Mouse (Mus musculus) adrenal gland, adult 18-20 months (tissue): ENCODE results near the gene Pmm1. TPM values are rescaled to one million over a fixed set of nuclear protein-coding genes. Genes with fewer than 3 reads are reported as not detected.

Experiments used
- DNase-seq, 2 experiments: peaks; one replicate each; pipeline ENCODE4 v3.0.0; 2021 to 2022; ENCODE audit warnings: low spot score in 2 of 2
- total RNA-seq, 2 experiments: library from RNA; stranded (reverse); gene quantifications; 1 replicate in 1 of 2; 2 replicates in 1 of 2; pipeline ENCODE4 v1.2.3; 2021

Pmm1 gene
- total RNA-seq, 2 experiments from 2014 or later: 58.0 to 85.4 TPM

DNA sequence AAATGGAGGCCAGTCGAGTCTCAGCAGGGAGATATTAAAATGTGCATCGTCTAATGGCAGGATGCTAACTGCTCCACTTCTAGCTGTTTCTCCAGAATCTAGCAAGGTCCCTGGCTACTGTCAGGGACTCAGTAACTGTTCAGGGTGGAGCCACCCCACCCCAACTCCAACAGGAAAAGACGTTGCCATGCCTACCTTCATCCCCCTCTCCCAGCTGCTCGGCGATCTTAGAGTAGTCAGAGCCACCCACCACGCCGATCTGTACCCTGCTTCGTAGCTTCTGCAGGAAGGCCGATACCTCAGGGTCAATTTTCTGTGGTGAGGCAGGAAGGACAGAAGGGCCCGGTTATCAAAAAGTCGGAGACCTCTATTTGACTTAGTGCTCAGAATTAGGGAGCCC, 3.1 kb downstream of the Pmm1 start:
- DNase-seq: no peak

GRCm38 (mm10) chr15:81956457-81956856, 4.3 kb downstream of the Pmm1 start:
- peak; percentile 48 to 49 for DNase-seq

- DNase-seq: no peak
Observed at GRCm38 (mm10) chr15:81955414-81955813, 5.3 kb downstream of the Pmm1 start.

DNA sequence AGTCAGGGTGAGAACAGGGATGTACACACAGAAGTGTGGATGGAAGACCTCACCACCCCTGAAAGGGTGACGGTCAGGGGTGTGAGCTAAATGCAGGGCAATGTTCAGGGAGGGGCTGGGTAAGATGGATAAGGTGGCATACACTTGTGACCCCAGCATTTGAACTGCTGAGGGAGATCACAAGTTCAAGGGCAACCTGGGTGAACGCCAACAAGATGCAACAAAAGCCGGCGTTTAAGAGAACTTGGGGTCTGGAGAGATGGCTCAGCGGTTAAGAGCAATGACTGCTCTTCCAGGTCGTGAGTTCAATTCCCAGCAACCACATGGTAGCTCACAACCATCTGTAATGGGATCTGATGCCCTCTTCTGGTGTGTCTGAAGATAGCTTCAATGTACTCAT, 6.0 kb downstream of the Pmm1 start:
- no peak for DNase-seq

- DNase-seq: no peak
Observed at GRCm38 (mm10) chr15:81954151-81954583, 6.6 kb downstream of the Pmm1 start.

- DNase-seq: no peak
Observed at GRCm38 (mm10) chr15:81952310-81952709, 8.4 kb downstream of the Pmm1 start.

DNA sequence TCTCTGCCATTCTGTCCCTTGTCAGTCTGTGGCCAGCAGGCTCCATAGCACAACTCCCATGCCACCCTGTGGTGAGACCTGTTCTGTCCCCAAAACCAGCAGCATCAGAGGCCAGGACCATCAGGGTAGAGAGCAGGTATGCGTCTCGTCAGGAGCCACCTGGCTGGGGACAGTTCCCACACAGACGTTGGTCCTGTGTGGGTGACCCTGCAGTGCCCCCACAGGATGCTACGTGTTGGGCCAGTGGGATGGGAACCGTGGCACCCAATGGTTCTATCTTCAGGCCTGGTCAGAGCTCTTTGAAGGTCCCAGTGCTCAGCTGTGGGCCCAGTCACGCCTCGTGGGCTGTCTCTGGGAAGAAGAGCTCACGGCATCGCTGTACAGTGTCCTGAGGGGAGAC, 9.6 kb downstream of the Pmm1 start:
- DNase-seq: no peak

- DNase-seq: no peak
Observed at GRCm38 (mm10) chr15:81950716-81951115, 10.0 kb downstream of the Pmm1 start.

DNA sequence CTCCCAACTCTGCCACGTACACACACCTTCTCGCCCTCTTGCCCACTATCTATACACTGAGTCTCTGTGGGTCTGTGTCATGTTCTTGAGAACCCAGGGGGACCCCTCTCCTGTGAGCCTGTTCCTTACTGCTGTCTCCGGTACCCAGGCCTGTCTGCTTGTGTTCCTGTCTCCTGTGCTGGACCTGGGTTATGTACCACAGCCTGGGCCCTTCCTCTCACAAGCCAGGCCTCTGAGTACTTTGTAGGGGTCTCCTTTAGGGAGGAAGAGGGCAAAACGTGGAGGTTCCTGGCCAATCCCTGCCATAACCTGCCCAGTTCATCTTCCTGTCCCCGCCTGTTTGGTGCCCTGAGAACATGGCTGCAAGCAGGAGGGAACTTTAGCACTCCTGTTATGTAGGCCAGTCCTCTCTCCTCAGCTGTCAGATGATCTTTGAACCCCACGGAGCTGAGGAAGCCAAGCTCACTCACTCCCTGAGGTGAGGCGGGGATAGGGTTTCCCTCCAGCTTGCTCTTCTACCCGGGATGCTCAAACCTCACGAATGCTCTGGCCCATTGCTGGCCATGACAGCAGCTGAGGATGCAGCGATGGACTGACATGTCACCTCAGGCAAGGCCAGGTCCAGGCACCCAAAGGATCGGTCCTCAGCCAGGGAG, 11.1 kb downstream of the Pmm1 start:
- no peak for DNase-seq

DNA sequence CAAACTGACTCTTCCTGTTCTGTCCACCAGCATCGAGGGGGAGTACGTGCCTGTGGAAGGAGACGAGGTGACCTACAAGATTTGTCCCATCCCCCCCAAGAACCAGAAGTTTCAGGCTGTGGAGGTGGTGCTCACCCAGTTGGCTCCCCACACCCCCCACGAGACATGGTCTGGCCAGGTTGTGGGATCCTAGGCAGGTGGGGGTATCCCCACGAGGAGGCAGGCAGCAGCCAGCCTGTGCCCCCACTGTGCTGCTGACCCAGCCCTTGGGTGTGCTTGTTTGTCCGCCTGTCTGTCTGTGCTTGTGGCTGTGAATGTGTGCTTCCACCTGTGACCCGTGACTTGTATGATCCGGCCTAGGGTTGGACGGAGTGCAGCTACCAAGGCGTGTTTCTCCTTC, 11.7 kb downstream of the Pmm1 start:
- no peak for DNase-seq

GRCm38 (mm10) chr15:81943176-81943749, 17.5 kb downstream of the Pmm1 start:
- no peak for DNase-seq

DNA sequence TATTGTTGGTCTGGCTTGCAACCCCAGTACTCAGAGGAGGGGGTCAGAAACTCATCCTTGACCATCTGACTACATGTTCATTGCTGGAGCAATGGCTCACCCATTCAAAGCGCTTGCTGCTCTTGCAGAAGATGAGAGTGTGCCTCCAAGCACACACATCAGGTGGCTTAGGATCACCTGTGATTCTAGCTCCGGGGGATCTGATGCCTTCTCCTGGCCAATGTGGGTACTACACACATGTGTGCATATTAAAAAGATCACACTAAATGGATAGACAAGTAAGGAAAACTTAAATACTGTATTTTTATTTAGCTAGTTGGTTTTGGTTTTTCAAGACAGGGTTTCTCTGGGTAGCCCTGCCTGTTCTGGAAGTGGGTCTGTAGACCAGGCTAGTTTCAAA, 19.7 kb downstream of the Pmm1 start:
- DNase-seq: no peak

- DNase-seq: no peak
Observed at GRCm38 (mm10) chr15:81940219-81940618, 20.5 kb downstream of the Pmm1 start.

GRCm38 (mm10) chr15:81939774-81940173, 21.0 kb downstream of the Pmm1 start:
- DNase-seq: no peak

- peak in 1 of 2 experiments; percentile 29 for DNase-seq
Observed at GRCm38 (mm10) chr15:81939157-81939715, 21.5 kb downstream of the Pmm1 start.

DNA sequence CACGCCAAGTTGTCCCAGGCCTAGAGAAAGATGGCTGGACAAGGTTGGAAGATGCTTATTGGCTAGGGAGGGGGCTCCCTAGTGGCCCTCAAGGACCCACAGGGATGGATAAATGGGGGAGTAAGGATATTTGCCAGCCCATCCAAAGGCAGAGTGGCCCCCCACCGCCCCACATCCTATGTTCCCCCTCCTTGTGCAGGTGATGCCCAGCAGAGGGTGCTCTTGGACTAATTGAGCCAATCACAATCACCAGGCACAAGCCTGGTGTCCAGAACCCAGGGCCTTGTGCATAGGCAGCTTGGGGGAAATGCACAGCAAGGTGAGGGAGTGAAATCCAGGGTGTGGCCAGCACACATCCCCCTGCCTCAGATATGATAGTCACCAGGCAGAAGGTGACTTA, 22.5 kb downstream of the Pmm1 start:
- DNase-seq: peak; percentile 49 to 56

GRCm38 (mm10) chr15:81937098-81937972, 23.4 kb downstream of the Pmm1 start:
- DNase-seq: peak in 1 of 2 experiments; percentile 34

- peak in 1 of 2 experiments; percentile 42 for DNase-seq
Observed at GRCm38 (mm10) chr15:81936679-81937078, 24.1 kb downstream of the Pmm1 start, which contains the start of gene Csdc2. Csdc2 (plus strand) TSS chr15:81936759.

DNA sequence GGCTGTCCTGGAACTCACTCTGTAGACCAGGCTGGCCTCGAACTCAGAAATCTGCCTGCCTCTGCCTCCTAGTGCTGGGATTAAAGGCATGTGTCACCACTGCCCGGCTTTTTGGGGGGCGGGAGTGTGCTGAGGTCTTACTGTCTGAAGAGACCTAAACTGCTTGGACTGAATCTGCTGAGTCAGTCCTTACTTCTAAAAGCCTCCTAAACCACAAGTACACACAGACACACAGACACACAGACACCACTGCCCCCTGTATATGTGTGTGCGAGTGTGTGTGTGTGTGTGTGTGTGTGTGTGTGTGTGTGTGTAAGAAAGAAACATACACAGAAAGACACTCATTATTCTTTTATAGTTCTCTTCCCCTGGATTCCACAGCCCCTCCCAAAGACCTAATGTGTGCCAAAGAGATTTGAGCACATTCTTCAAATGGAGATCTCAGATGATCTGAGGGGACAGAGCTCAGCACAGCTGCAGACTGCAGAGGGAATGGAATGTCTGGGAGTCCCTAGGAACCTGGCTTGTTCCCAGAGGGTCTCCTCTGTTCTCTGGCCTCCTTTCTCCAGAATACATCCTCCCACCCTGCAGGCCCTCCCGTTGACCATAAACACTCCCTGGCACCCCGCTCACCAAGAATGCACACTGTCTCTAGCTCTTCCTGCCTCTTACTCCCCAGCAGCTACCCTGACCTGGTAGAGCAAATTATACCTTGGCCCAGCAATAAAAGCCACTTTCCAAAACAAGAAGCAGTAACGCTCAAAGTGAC, 24.7 kb downstream of the Pmm1 start:
- DNase-seq: no peak

GRCm38 (mm10) chr15:81933986-81934385, 26.7 kb downstream of the Pmm1 start:
- no peak for DNase-seq

DNA sequence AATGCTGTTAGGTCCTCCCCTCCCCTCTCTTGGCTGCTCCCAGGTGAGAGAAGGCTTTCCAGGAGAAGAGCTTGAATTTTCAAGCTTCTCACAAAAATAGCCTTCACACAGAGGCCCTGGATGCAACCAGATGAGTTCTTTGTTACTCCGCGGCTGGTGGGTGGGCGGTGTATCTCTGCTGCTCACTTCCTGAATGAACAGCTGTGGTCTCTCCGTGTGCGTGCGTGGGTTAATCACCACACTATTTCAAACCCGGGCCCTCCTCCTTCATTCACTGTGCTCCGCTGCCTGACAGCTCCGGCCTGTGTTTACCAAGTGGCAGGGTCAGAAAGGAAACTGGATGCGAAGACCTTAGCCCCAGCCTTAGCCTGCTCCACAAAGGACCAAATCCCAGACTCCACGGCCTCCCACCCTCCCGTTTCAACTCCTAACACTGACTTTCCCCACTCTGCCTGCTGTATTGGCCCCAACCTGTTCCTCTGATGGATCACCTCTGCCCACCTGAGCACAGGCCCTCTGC, 27.7 kb downstream of the Pmm1 start:
- DNase-seq: no peak
